Mouse (Mus musculus) neutrophil, adult 5-6 weeks (primary cell): ENCODE results near the gene Slco2a1. TPM values are rescaled to one million over a fixed set of nuclear protein-coding genes. Genes with fewer than 3 reads are reported as not detected.

Experiments used
- ATAC-seq: fragments of 151-379, 151-347 bp; 2 replicates; pipeline ENCODE4 v1.8.0; 2017; ENCODE audit warnings: mild to moderate bottlenecking, moderate TSS enrichment; ENCODE audit not compliant: insufficient number of reproducible peaks, poor library complexity, low FRiP score, severe bottlenecking; ENCODE audit errors: extremely low read depth
- total RNA-seq: library from RNA; stranded (forward); fragments of 200-1000 nt; gene quantifications from 2 replicates; pipeline ENCODE4 v1.2.3, GENCODE M21; 2017

Slco2a1 gene
- total RNA-seq, 1 experiment from 2014 or later = not detected

- no peak for ATAC-seq
Measured at GRCm38 (mm10) chr9:103029012-103029411, 40.5 kb downstream of the Slco2a1 start.

GRCm38 (mm10) chr9:103030041-103030440, 41.5 kb downstream of the Slco2a1 start:
- ATAC-seq = no peak

- no peak for ATAC-seq
Measured at GRCm38 (mm10) chr9:103031211-103031610, 42.7 kb downstream of the Slco2a1 start.

GRCm38 (mm10) chr9:103032193-103032592, 43.7 kb downstream of the Slco2a1 start:
- ATAC-seq = no peak

- ATAC-seq = no peak
Measured at GRCm38 (mm10) chr9:103033381-103033780, 44.9 kb downstream of the Slco2a1 start.

- ATAC-seq = no peak
Measured at GRCm38 (mm10) chr9:103036971-103037391, 48.5 kb downstream of the Slco2a1 start.

GRCm38 (mm10) chr9:103038266-103038665, 49.8 kb downstream of the Slco2a1 start:
- ATAC-seq = no peak

- ATAC-seq = no peak
Measured at GRCm38 (mm10) chr9:103038705-103039104, 50.2 kb downstream of the Slco2a1 start.

- no peak for ATAC-seq
Measured at GRCm38 (mm10) chr9:103040581-103040980, 52.1 kb downstream of the Slco2a1 start.

GRCm38 (mm10) chr9:103045406-103045805, 56.9 kb downstream of the Slco2a1 start:
- ATAC-seq = no peak

- no peak for ATAC-seq
Measured at GRCm38 (mm10) chr9:103049049-103049511, 60.6 kb downstream of the Slco2a1 start.

- ATAC-seq = no peak
Measured at GRCm38 (mm10) chr9:103053829-103054228, 65.3 kb downstream of the Slco2a1 start.

GRCm38 (mm10) chr9:103055061-103055460, 66.5 kb downstream of the Slco2a1 start:
- no peak for ATAC-seq

- ATAC-seq = no peak
Measured at GRCm38 (mm10) chr9:103056164-103056563, 67.7 kb downstream of the Slco2a1 start.

- no peak for ATAC-seq
Measured at GRCm38 (mm10) chr9:103060551-103060950, 72.0 kb downstream of the Slco2a1 start.

- no peak for ATAC-seq
Measured at GRCm38 (mm10) chr9:103061471-103062053, 73.0 kb downstream of the Slco2a1 start.

- no peak for ATAC-seq
Measured at GRCm38 (mm10) chr9:103063591-103063990, 75.1 kb downstream of the Slco2a1 start.

- ATAC-seq = no peak
Measured at GRCm38 (mm10) chr9:103066845-103067244, 78.3 kb downstream of the Slco2a1 start.

- ATAC-seq = no peak
Measured at GRCm38 (mm10) chr9:103067651-103068050, 79.1 kb downstream of the Slco2a1 start.

GRCm38 (mm10) chr9:103068769-103069168, 80.3 kb downstream of the Slco2a1 start:
- no peak for ATAC-seq
